Mouse (Mus musculus) heart, embryonic 16.5 days (tissue): ENCODE data around the gene Babam2. TPM values are rescaled to one million over a fixed set of nuclear protein-coding genes. Genes with fewer than 3 reads are reported as not detected.

Source experiments
- ATAC-seq: fragments of 200-750 bp; cut with Nextera tagmentation; replicated peaks from 2 replicates; pipeline ENCODE4 v1.8.0; 2017; ENCODE audit warnings: moderate number of reproducible peaks; ENCODE audit not compliant: insufficient read depth, low FRiP score; ENCODE audit errors: extremely low read depth
- H3K27ac ChIP-seq: fragments of 300-500 bp; sonication (generic); 2 replicates; pipeline ENCODE4 v1.5.1; 2014; ENCODE audit warnings: mild to moderate bottlenecking, low read length, control low read depth, moderate library complexity
- H3K27me3 ChIP-seq: fragments of 300-500 bp; sonication (generic); 2 replicates; pipeline ENCODE4 v1.6.1; 2014; ENCODE audit warnings: low read length, mixed read lengths; ENCODE audit not compliant: control insufficient read depth, insufficient read depth
- H3K36me3 ChIP-seq: fragments of 300-500 bp; sonication (generic); 2 replicates; pipeline ENCODE4 v1.6.1; 2014; ENCODE audit not compliant: control insufficient read depth, insufficient read depth
- H3K4me1 ChIP-seq: fragments of 300-500 bp; sonication (generic); 2 replicates; pipeline ENCODE4 v1.6.1; 2014; ENCODE audit warnings: low read length, mixed read lengths; ENCODE audit not compliant: control insufficient read depth, insufficient read depth
- H3K4me2 ChIP-seq: fragments of 300-500 bp; sonication (generic); 2 replicates; pipeline ENCODE4 v1.6.1; 2014; ENCODE audit warnings: low read depth, mild to moderate bottlenecking, control low read depth, low read length
- H3K4me3 ChIP-seq: fragments of 300-500 bp; sonication (generic); 2 replicates; pipeline ENCODE4 v1.5.1; 2014; ENCODE audit warnings: mild to moderate bottlenecking, control low read depth, low read length
- H3K9ac ChIP-seq: fragments of 300-500 bp; sonication (generic); 2 replicates; pipeline ENCODE4 v1.6.1; 2014; ENCODE audit warnings: low read length, control low read depth
- H3K9me3 ChIP-seq: fragments of 300-500 bp; sonication (generic); replicated peaks from 2 replicates; pipeline ENCODE4 v1.6.1; 2016; ENCODE audit warnings: low read length; ENCODE audit not compliant: control insufficient read depth
- WGBS: fragments of 180-500 bp; shearing (Covaris S2); extraction: QIAGEN DNeasy Blood & Tissue Kit; methylation state at CpG from one replicate; pipeline ENCODE4 v1.1.7; 2014; 5-methylcytosine and 5-hydroxymethylcytosine counted together
- polyA plus RNA-seq: library from polyadenylated mRNA; unstranded; fragments of >200 nt; fragmentation: Nextera tagmentation; extraction: Ambion mirVana; gene quantifications from 2 replicates; pipeline ENCODE4 v1.2.1, GENCODE M21; 2015

Gene Babam2
- polyA plus RNA-seq, 1 experiment from 2014 or later: 39.9 TPM

DNA sequence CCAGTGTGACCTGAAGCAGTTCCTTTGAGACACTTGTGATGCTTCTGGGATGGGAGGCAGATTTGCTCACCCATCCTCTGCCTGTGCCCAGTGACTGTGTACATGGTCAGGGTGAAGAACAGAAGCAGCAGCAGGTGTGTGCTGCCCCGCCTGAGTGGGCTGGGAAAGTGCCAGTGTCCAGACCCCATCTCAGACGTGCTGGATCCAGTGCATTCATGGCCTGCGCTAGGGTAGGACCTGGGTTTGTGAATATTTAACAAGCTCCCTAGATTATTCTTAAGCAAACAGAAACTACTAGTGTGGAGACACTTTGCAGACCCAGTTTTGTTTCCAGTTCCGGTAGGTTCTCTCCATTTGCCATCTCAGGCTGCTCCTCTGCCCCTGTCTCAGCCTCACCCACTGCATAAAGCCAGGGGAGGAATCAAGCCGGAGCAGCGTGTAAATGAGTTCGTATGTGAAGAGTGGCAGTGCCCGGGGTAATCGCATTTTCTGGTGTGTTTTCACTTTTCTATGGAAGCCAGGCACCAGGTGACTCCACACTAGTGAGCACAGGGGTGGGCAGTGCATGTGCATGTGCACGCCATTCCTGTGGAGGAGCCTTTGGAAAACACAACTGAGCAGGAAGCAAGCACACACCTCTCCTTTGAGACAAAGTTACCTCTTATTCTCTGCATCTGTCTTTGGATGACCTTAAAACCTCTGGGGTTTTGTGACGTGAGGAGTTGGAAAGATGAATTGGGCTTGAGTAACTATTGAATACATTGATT, 290.2 kb downstream of the Babam2 start:
- no peak overlapping the region for H3K4me3 ChIP-seq
- H3K9me3 ChIP-seq: no peaks in the 10 kb centered on the region
- no peaks in the 10 kb centered on the region for H3K27me3 ChIP-seq
- H3K27ac ChIP-seq: no peak overlapping the region
- no peak overlapping the region for H3K4me2 ChIP-seq
- ATAC-seq: no peak
- no peak overlapping the region for H3K9ac ChIP-seq
- WGBS: 91% methylated on average over 11 of the region's 11 CpGs
- H3K4me1 ChIP-seq: peaks cover 6% of the 10 kb centered on the region
- no peaks in the 10 kb centered on the region for H3K36me3 ChIP-seq

DNA sequence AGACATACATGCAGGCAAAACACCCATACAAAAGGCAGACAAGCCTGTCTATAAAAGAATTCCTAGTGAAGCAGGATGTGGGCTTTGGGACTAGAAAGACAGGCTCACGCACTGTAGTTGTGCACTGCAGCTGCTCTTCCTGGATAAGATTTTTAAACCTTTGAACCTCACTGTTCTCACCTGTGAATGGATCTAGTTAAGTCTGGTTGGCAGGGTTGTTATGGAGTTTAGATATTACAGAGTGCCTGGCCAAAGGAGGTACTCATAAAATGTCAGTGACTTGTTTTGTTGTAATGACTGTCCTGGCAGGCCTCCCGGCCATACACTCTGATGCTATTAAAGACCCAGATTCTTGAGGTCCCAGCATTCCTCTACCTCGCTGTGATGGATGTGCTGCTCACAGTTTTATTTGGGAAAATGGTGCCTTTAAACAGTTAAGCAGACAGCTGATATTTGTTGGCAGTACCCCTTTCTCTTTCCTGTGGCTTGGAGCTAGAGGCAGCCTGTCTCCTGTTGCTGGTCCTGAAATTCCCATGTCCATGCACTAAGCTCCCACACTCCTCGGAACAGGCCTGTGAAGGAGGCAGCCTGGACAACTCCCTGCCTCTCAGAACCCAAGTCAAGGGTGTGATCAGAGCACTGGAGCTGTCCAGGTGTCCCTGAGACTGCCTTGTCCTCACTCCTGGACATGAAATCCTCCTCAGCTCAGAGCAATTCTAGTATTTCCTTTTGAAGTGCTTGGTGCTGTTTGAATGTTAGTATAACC, 299.9 kb downstream of the Babam2 start:
- 63% methylated on average over 4 of the region's 4 CpGs for WGBS
- H3K4me1 ChIP-seq: peaks cover 3% of the 10 kb centered on the region; the same call in 1 of the 2 replicates
- no peaks in the 10 kb centered on the region for H3K9me3 ChIP-seq
- H3K9ac ChIP-seq: no peak overlapping the region
- H3K27ac ChIP-seq: no peak overlapping the region
- no peak for ATAC-seq
- no peak overlapping the region for H3K4me3 ChIP-seq
- H3K36me3 ChIP-seq: no peaks in the 10 kb centered on the region
- no peak overlapping the region for H3K4me2 ChIP-seq
- no peaks in the 10 kb centered on the region for H3K27me3 ChIP-seq

GRCm38 (mm10) chr5:31998806-31999205, 301.3 kb downstream of the Babam2 start:
- Histone ChIP-seq H3K27ac (no peak overlapping the region), H3K27me3 (no peaks in the 10 kb centered on the region), H3K9ac (no peak overlapping the region), H3K4me1 (peaks cover 3% of the 10 kb centered on the region; the same call in 1 of the 2 replicates), H3K4me2 (no peak overlapping the region), H3K4me3 (no peak overlapping the region), H3K9me3 (no peaks in the 10 kb centered on the region), H3K36me3 (no peaks in the 10 kb centered on the region)
- no peak for ATAC-seq
- 78% methylated on average over 2 of the region's 2 CpGs for WGBS

DNA sequence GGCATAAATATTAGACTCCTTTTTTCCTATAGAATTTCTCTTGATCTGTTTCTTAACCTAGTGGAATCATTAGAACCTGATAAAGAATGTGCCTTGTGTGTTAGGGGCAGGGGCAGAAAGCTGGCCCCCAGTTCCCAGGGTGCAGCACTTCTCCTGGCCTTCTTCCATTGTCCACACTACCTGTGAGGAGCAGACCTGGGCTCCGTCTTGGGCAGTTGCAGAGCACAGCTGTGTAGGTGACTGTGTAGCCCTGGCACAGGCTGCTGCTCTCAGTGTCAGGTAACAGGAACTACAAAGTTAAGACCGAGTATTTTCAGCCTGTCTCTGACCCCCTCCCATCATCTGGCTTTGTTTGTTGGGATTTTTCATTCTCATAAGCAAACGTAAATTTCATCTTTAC, 302.6 kb downstream of the Babam2 start:
- H3K27ac ChIP-seq: no peak overlapping the region
- whole genome bisulfite sequencing: 70% methylated on average over 3 of the region's 3 CpGs
- no peak for ATAC-seq
- H3K9me3 ChIP-seq: no peaks in the 10 kb centered on the region
- H3K4me3 ChIP-seq: no peak overlapping the region
- H3K27me3 ChIP-seq: no peaks in the 10 kb centered on the region
- H3K4me1 ChIP-seq: peaks cover 3% of the 10 kb centered on the region; the same call in 1 of the 2 replicates
- no peak overlapping the region for H3K4me2 ChIP-seq
- H3K36me3 ChIP-seq: no peaks in the 10 kb centered on the region
- H3K9ac ChIP-seq: no peak overlapping the region

- Histone ChIP-seq H3K36me3 (no peaks in the 10 kb centered on the region), H3K9me3 (no peaks in the 10 kb centered on the region), H3K4me3 (no peak overlapping the region), H3K4me1 (peaks cover 3% of the 10 kb centered on the region; the same call in 1 of the 2 replicates), H3K27ac (no peak overlapping the region), H3K27me3 (no peaks in the 10 kb centered on the region), H3K9ac (no peak overlapping the region), H3K4me2 (no peak overlapping the region)
- no peak for ATAC-seq
- WGBS: 61% methylated on average over 9 of the region's 9 CpGs
These were observed 303.8 kb downstream of the Babam2 start for GRCm38 (mm10) chr5:32001266-32001665.

- no peaks in the 10 kb centered on the region for H3K36me3 ChIP-seq
- H3K9ac ChIP-seq: no peak overlapping the region
- no peak overlapping the region for H3K27ac ChIP-seq
- no peak overlapping the region for H3K4me3 ChIP-seq
- no peak overlapping the region for H3K4me2 ChIP-seq
- no peak for ATAC-seq
- H3K27me3 ChIP-seq: no peaks in the 10 kb centered on the region
- peaks cover 3% of the 10 kb centered on the region; the same call in 1 of the 2 replicates for H3K4me1 ChIP-seq
- H3K9me3 ChIP-seq: no peaks in the 10 kb centered on the region
- WGBS: 16% methylated on average over 3 of the region's 3 CpGs
These were observed 304.3 kb downstream of the Babam2 start for GRCm38 (mm10) chr5:32001771-32002170.

GRCm38 (mm10) chr5:32008401-32008800, 310.9 kb downstream of the Babam2 start:
- 63% methylated on average over 3 of the region's 3 CpGs for WGBS
- no peak for ATAC-seq
- Histone ChIP-seq H3K36me3 (peaks cover 3% of the 10 kb centered on the region), H3K4me2 (no peak overlapping the region), H3K4me3 (no peak overlapping the region), H3K9me3 (no peaks in the 10 kb centered on the region), H3K27ac (no peak overlapping the region), H3K9ac (no peak overlapping the region), H3K4me1 (no peaks in the 10 kb centered on the region), H3K27me3 (no peaks in the 10 kb centered on the region)

- 69% methylated on average over 4 of the region's 4 CpGs for WGBS
These were observed 312.6 kb downstream of the Babam2 start for GRCm38 (mm10) chr5:32010056-32010455.

GRCm38 (mm10) chr5:32013053-32013452, 315.6 kb downstream of the Babam2 start:
- Histone ChIP-seq H3K4me2 (no peak overlapping the region), H3K27me3 (no peaks in the 10 kb centered on the region), H3K9me3 (no peaks in the 10 kb centered on the region), H3K27ac (no peak overlapping the region), H3K4me3 (no peak overlapping the region), H3K9ac (no peak overlapping the region), H3K4me1 (peaks cover 6% of the 10 kb centered on the region; the same call in 1 of the 2 replicates), H3K36me3 (peaks cover 3% of the 10 kb centered on the region)
- 79% methylated on average over 2 of the region's 2 CpGs for WGBS
- no peak for ATAC-seq

More at GRCm38 (mm10) chr5:32010056-32010455, 312.6 kb downstream of the Babam2 start:
- Histone ChIP-seq H3K4me2 (no peak overlapping the region), H3K27me3 (no peaks in the 10 kb centered on the region), H3K36me3 (peaks cover 3% of the 10 kb centered on the region), H3K9ac (no peak overlapping the region), H3K27ac (no peak overlapping the region), H3K4me3 (no peak overlapping the region), H3K9me3 (no peaks in the 10 kb centered on the region), H3K4me1 (no peaks in the 10 kb centered on the region)
- no peak for ATAC-seq
